Mouse (Mus musculus) layer of hippocampus, postnatal 10 days (tissue): Measurements from ENCODE around the gene Scd4. TPM values are rescaled to one million over a fixed set of nuclear protein-coding genes. Genes with fewer than 3 reads are reported as not detected.

ENCODE experiments used
- DNase-seq, 2 experiments: peaks; one replicate each; pipeline ENCODE4 v3.0.0; 2021; ENCODE audit warnings: low spot score in 2 of 2
- microRNA-seq, 2 experiments: library from miRNA; unstranded; fragments of <30 nt; microRNA quantifications; one replicate each; pipeline ENCODE4 v1.2.0; 2021
- total RNA-seq, 2 experiments: library from RNA; stranded (reverse); gene quantifications; 2 replicates each; pipeline ENCODE4 v1.2.3; 2021

The Scd4 gene
- total RNA-seq, 2 experiments from 2014 or later, result 1.5 to 2.8 TPM

DNA sequence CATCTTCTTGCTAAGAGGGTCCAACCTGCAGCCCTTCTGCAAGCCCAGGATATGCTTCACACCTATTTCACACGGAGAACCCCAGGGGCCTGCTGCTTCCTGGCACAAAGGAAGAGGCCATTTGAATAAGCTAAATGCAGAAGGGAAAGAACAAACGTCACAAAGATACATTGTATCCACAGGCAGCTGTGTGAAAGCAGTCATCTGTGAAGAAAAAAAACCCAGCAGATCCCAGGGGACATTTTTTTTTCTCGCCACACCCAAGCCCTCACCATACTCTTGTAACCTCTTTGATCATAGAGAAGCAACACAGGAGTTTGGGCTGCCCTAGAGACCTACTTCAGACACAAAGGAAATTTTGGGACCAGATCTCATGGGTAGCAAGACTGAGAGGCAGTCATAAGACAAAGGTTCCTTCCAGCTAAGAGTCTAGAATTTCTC, 43.6 kb downstream of the Scd4 start:
- DNase-seq, result no peak

DNA sequence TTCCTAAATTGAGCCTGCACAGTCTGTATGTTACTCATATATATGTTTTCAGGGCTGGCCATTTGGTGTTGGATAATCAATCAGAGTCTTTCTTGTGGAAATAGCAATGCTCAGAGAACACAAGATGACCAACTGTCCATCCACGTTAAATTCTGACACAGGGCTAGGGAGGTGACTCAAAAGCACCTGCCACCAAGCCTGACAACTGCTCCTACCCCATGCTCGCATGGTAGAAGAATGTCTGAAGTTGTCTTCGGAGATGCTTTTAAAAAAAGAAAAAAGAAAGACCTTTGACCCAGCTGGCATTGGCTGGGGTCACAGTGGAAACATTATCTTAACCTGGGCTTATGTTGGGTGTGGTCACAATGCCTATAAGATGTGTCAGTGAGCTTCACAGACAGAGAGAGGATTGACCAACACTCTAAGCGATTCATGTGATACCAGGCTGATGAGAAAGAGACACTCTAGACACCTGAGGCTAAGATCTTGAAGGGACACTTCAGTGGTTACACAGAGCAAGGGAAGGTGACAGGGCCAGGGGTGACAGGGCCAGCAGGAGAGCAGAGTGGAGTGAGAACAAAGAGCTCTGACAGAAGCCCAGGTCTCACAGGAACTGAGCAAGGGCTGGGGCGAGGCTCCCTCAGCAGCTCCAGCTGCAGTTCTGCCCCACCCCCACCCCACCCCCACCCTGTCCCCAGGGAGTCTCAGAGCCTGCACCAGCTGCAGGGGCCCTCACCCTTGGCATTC, 44.9 kb downstream of the Scd4 start:
- DNase-seq, result no peak

DNA sequence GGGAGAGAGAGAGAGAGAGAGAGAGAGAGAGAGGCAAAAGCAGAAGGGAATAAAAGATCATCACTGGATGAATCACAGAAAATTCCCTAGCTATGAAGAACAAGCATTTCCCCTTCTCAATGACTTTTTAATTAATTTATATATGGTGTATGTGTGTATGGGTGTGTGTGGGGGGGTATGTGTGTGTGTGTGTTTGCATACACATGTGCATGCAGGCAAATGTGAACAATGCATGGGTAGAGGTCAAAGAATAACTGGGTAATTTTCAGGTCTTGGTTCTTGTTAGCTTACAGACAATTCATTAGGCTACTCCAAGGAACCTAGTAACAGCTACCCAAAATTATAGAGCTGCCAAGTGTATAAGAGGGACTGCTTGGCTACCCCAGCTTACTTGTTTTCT, 46.2 kb downstream of the Scd4 start:
- no peak for DNase-seq

DNA sequence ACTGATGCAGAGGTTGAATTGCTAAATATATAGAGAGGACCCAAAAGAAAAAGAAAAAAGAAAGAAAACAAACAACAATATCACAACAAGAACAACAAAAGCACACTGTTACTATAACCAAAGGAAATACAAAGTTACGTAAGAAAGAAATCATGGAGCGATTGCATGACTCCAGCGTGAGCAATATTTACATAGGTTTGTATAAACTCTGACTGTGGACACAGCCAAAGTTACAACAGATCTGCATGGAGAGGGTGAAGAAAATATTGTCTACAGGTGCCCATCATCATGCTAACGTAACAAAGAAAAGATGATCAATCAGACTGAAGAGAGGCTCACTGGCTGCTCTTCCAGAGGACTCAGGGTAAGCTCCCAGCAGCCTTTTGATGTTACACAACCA, 47.2 kb downstream of the Scd4 start:
- DNase-seq, result no peak

GRCm38 (mm10) chr19:44382682-44383321, 49.9 kb downstream of the Scd4 start:
- no peak for DNase-seq

- no peak for DNase-seq
These were observed 53.1 kb downstream of the Scd4 start for GRCm38 (mm10) chr19:44385887-44386498.

DNA sequence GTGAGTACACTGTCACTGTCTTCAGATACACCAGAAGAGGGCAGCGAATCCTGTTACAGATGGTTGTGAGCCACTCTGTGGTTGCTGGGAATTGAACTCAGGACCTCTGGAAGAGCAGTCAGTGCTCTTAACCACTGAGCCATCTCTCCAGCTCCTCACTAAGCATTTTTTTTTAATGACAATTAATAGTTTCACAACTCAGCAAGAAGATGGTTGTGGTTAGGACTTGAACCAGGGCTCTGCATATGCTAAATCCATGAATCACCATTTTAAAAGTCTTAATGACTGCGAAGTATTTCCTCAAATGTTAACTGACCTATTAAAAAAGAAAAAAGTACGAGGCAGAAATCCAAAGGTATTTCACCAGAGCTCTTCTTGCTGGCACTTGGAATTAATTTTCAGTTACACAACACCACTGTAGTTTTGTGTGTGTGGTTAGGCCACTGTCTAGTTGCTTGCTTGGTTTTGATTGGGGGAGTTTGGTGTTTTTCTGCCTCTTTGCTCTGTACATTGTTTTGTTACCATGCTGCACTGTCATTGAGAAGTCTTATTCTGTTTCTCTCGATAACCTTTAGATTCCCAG, 54.3 kb downstream of the Scd4 start:
- DNase-seq, result no peak

GRCm38 (mm10) chr19:44387746-44388474, 55.0 kb downstream of the Scd4 start:
- no peak for DNase-seq

DNA sequence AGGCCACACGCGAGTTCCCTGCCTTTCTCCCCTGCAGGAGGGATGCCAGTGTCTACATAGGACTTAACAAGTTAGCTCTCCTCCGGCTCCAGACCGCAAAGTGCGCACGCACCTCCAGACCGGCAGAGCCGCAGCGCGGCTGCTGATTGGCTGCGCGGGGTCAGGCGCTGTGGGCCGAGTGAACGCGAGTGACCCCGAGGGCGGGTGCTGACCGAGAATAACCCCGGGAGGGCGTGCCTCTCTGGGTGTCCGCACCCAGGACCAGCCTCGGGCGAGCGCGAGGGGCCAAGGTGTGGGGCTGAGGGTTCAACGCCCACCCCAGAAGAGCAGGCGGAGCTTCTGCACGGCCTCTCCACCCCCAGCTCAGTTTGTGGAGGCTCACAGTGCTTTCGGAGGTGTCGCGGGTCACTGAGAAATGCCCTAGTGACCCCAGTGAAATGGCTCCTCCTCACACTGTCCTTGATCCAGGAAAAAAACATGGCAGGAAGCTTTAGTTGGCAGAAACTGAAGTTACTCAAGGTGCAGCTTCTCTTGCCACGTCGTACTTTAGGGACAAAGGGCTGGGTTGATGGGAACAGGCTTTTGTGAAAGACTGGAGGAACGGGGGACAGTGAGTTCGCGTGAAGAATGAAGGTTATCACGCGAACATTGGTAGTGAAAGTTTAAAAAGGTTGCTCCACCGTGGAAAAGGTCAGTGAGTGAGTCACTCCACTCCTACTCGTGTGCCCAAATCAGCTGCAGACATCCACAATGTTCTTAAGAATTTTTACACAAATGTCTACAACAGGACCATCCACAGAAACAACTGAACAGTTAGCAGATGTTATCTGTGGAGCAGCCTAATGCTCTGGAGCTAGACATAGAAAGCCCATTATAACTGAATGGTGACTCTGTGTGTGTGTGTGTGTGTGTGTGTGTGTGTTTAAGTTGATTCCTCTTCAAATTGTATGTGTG, 55.9 kb downstream of the Scd4 start:
- peak; percentile 88 to 89 for DNase-seq

DNA sequence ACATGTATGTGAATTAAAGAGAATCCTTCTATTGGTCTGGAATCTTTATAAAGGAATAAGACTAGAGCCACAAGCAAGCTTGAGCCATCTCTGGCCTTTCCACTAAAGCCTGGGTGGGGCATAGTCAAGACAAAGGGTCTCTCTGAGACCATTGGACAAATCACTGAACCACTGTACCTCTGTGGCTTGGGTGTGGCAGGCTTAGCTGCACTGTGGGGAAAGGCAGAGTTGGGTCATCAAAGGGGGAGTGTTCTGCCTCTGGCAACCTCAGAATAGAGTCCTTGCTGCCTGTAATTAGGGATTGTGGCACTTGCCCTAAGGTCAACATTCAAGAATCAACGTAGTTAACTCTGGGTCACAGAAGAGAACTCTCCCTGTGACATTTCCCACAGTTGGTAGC, 56.6 kb downstream of the Scd4 start:
- no peak for DNase-seq

- DNase-seq, result no peak
These were observed 59.0 kb downstream of the Scd4 start for GRCm38 (mm10) chr19:44391856-44392255.

- DNase-seq, result no peak
These were observed 59.6 kb downstream of the Scd4 start for GRCm38 (mm10) chr19:44392339-44393009.

- DNase-seq, result no peak
These were observed 61.1 kb downstream of the Scd4 start for GRCm38 (mm10) chr19:44393962-44394422.

- no peak for DNase-seq
These were observed 62.1 kb downstream of the Scd4 start for GRCm38 (mm10) chr19:44394972-44395371.

Small RNAs within 50 kb of the gene (microRNA-seq; reads per million reads assigned to microRNA genes)
- gene Mir5114, result 0 to 1.2 reads per million in 2 experiments

Other genes with a start within 250 kb of the Scd4 start
- 10 to 100 TPM; 43.6 to 52.9 TPM for gene Chuk, start 225.6 kb upstream of the Scd4 start, total RNA-seq
- gene Cwf19l1, start 197.2 kb upstream of the Scd4 start, total RNA-seq, result 10 to 100 TPM; 18.9 to 21.3 TPM
- 10 to 100 TPM; 70.4 to 75.6 TPM for gene Bloc1s2, start 186.6 kb upstream of the Scd4 start, total RNA-seq
- gene Pkd2l1, start 140.7 kb upstream of the Scd4 start, total RNA-seq, result under 1 TPM in 1 of 2 experiments, not detected in 1; 0.11 TPM
- gene Scd3, start 129.8 kb upstream of the Scd4 start, total RNA-seq, result 1 to 10 TPM in 1 of 2 experiments, under 1 TPM in 1; 0.73 to 2.3 TPM
- 100 to 1,000 TPM; 715 to 736 TPM for gene Scd2, start 39.4 kb upstream of the Scd4 start, total RNA-seq
- gene Scd1, start 74.8 kb downstream of the Scd4 start, total RNA-seq, result 100 to 1,000 TPM; 106 to 146 TPM
- under 1 TPM; 0.30 to 0.31 TPM for gene Wnt8b, start 160.4 kb downstream of the Scd4 start, total RNA-seq
- gene Sec31b, start 212.8 kb downstream of the Scd4 start, total RNA-seq, result under 1 TPM; 0.11 to 0.34 TPM
- not detected for gene Gm20538, start 219.7 kb downstream of the Scd4 start, total RNA-seq
- 100 to 1,000 TPM; 371 to 384 TPM for gene Ndufb8, start 222.3 kb downstream of the Scd4 start, total RNA-seq
- 10 to 100 TPM; 30.2 to 33.1 TPM for gene Hif1an, start 229.8 kb downstream of the Scd4 start, total RNA-seq